Mouse (Mus musculus) neural tube, postnatal 0 days (tissue): ENCODE results near the gene Tns1. TPM values are rescaled to one million over a fixed set of nuclear protein-coding genes. Genes with fewer than 3 reads are reported as not detected.

Experiments used
- polyA plus RNA-seq: library from polyadenylated mRNA; unstranded; fragments of >200 nt; fragmentation: Nextera tagmentation; extraction: Ambion mirVana; gene quantifications from 2 replicates; pipeline ENCODE4 v1.2.1, GENCODE M21; 2015

Gene Tns1
- 14.3 and 15.2 TPM in 2 replicates for polyA plus RNA-seq

GRCm38 (mm10) chr1:74124021-74124981 is at the start of gene Tns1:
Gene Tns1, minus strand, starts transcription at chr1:74124449.

GRCm38 (mm10) chr1:74153461-74154184 is 29.4 kb upstream of the Tns1 start, which contains the start of gene Cxcr2:
Gene Cxcr2, plus strand, starts transcription at chr1:74153989.

GRCm38 (mm10) chr1:74124991-74125552 is 823 bp upstream of the Tns1 start, which contains the start of gene Rufy4:
Gene Rufy4, plus strand, starts transcription at chr1:74125541.

Other genes with a start within 250 kb of the Tns1 start
- 0.13 TPM in 1 of 2 replicates, not detected in the other for gene Rufy4, start 1.1 kb upstream of the Tns1 start, polyA plus RNA-seq
- gene Cxcr2, start 29.5 kb upstream of the Tns1 start, polyA plus RNA-seq, result 0.11 and 0.15 TPM in 2 replicates
- gene Cxcr1, start 70.2 kb upstream of the Tns1 start, polyA plus RNA-seq, result not detected in 2 replicates
- 379 and 398 TPM in 2 replicates for gene Arpc2, start 111.6 kb upstream of the Tns1 start, polyA plus RNA-seq
- 0.19 TPM in 1 of 2 replicates, not detected in the other for gene Gpbar1, start 154.1 kb upstream of the Tns1 start, polyA plus RNA-seq
- gene Aamp, start 160.3 kb upstream of the Tns1 start, polyA plus RNA-seq, result 211 and 240 TPM in 2 replicates
- 178 and 193 TPM in 2 replicates for gene Pnkd, start 160.5 kb upstream of the Tns1 start, polyA plus RNA-seq
- gene Tmbim1, start 181.2 kb upstream of the Tns1 start, polyA plus RNA-seq, result 17.0 and 19.7 TPM in 2 replicates
- 1.6 and 2.3 TPM in 2 replicates for gene Catip, start 237.7 kb upstream of the Tns1 start, polyA plus RNA-seq